Mouse (Mus musculus) v-Abl transformed pro-B cells (cell line): Measurements from ENCODE around the gene Tbc1d9b.
"Not testable (repeated sequence)": the region's sequence is repeated elsewhere in the genome, so short reads cannot be mapped to it uniquely, and the experiment has no call there.

ENCODE experiments used
- in situ Hi-C, 2 experiments: fragments of 400-800 bp; cut with MboI; formaldehyde crosslinking; loops; one replicate each; pipeline ENCODE4 v1.15.1; 2025; ENCODE audit not compliant: unreplicated experiment in 2 of 2

The Tbc1d9b gene

GRCm38 (mm10) chr11:50161578-50162304 lies 30.5 kb downstream of the Tbc1d9b start:
- in situ Hi-C loops = loop anchor here (5.0 kb wide), 2 partner anchors 61 to 66 kb away; no protein-coding TSS in a partner anchor

- in situ Hi-C loops = loop anchor here (5.0 kb wide), 2 partner anchors 60 to 65 kb away; no protein-coding TSS in a partner anchor
These were observed 31.3 kb downstream of the Tbc1d9b start for GRCm38 (mm10) chr11:50162338-50163050.

DNA sequence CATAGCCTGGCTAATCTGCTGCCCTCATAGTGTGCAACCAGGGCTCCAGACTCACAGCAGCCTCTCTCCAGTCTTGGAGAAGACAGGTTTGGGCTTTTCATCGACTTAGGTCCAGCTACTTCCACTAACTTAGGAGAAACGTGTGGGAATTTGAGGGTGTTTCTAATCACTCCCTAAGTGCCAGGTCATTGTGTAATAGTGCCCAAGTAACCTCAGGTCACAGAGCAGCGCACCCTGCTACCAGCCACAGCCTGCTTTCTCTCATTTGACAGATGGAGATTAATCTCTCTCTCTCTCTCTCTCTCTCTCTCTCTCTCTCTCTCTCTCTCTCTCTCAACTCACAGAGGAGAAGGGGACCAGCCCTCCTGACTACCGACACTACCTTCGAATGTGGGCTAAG lies 37.2 kb downstream of the Tbc1d9b start:
- in situ Hi-C loops = no loop called here

GRCm38 (mm10) chr11:50174111-50174729 lies 43.0 kb downstream of the Tbc1d9b start, which contains the start of gene Mrnip:
TSS of gene Mrnip (plus strand) at chr11:50174444.
- in situ Hi-C loops = not testable (repeated sequence)

DNA sequence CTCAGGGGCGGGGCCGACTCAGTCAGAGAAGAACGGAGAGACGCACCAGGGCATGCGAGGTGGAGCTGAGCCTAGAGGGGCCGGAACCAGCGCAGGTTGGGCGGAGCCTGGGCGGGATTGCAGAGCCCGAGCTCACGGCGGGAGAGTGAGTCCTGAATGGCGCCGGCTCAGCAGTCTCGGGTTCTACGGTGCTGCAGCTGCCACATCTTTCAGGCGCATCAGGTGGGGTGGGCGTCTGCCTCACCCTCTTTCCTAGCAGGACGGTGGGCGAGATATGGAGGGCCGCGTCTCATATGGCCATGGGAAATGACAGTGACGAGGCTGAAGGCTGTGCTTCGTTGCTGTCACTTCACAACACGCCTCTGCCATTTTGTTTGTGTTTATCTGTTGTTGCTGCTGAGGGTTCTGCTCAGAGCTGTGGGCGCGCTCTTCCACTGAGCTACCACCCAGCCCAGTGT lies 43.6 kb downstream of the Tbc1d9b start:
- in situ Hi-C loops = no loop called here

DNA sequence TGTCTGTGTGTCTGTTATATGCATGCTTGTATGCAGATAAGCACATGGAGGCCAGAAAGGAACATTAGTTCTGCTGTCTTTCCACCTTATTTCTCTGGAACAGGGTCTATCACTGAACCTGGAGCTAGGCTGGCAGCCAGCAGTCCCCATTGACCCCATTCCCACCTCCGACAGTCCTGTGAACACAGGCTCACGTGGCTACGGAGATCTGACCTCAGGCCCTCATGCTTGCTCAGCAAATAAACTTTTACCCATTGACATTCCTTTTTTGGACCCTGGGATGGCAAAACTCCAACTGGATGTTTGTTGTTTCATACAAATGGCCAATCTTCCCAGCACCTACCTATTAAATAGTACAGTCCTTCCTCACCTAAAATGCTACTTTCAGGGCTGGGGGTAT lies 45.2 kb downstream of the Tbc1d9b start:
- in situ Hi-C loops = no loop called here

DNA sequence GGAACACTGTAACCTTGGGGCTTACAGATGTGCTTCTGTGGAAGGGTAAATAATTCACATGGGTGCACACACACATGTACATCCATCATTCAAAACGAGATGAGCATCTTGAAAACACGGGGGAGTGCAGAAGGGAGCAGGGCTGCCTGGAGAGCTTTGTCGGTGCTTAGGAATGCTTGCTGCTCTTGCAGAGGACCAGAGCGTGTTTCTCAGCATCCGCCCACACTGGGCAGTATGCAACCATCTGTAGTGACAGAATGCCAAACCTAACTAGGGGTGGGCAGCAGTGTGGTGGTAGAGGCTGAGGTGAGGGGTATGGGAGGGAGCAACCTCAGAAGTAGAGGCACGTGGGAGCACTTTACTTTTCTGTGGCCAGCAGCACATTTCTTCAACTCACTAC lies 45.9 kb downstream of the Tbc1d9b start:
- in situ Hi-C loops = no loop called here

GRCm38 (mm10) chr11:50178532-50179488 lies 47.6 kb downstream of the Tbc1d9b start:
- in situ Hi-C loops = no loop called here

- in situ Hi-C loops = no loop called here
These were observed 49.5 kb downstream of the Tbc1d9b start for GRCm38 (mm10) chr11:50180478-50181231.

DNA sequence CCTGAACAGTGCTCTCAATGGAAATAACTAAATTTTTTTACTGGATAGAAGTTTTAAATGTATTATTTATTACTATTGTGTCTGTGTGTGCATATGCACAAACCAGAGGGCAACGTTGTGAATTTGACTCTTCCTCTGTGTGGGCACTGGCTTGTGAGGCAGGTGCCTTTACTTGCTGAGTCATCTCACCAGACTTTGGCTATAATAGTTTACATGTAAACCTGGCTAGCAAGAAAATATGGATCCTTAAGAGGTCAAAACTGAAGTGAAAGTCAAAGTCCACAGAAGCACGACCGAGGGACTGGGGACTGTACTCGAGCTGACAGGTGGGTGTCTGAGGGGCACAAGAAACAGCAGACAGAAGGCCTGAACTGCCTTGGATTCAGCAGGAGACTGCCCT lies 51.5 kb downstream of the Tbc1d9b start:
- in situ Hi-C loops = no loop called here

DNA sequence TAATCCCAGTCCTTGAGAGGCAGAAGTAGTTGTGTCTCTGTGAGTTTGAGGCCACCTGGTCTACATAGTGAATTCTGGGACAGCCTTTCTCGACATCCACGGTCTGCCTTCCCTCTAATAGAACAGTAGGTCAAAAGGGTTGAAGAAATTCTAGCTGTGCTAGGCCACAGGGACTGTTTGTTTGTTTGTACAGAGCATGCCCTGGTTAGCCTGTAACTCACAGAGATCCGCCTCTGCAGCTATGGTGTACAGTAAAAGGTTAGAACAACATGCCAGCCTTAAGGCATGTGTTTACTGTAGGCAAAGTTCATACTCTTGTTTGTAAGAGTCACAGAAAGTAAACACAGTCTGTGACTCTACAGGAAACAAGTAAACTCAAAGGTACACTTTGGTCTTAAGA lies 53.6 kb downstream of the Tbc1d9b start:
- in situ Hi-C loops = no loop called here

GRCm38 (mm10) chr11:50188682-50189081 lies 57.5 kb downstream of the Tbc1d9b start:
- in situ Hi-C loops = no loop called here

- in situ Hi-C loops = no loop called here
These were observed 59.2 kb downstream of the Tbc1d9b start for GRCm38 (mm10) chr11:50190362-50190761.

DNA sequence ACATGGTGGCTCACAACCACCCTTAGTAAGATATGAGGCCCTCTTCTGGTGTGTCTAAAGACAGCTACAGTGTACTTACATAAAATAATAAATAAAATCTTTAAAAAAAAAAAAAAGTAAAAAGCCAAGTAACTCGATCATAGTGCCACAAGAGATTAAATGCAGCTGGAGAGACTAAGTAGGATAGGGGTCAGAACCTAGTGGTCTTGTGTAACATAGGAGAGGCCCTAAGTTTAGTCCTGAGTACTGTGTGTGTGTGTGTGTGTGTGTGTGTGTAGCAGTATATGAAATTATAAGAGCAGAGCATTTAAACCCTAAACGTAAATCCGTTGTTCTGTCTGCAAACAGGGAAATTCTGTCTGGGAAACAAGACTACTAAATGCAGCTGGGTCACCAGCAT lies 61.1 kb downstream of the Tbc1d9b start:
- in situ Hi-C loops = no loop called here

DNA sequence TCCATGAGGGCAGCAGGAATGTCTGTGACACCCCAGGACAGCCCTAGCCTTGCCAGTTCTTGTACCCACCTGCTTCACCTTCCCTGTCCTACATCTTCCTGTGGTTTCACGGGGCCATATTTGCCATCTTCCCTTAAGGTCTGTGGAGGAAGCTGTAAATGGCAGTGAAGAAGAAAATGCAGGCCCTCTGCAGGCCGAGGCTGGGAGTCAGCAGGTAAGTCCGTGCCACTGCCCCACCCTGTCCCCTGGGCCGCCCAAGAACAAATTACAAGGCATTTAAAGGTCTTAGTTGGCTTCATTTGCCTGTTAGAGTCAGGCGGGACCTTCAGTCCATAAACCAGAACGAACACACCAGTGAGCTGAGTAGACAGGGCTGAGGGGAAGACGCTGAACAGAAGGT lies 62.9 kb downstream of the Tbc1d9b start:
- in situ Hi-C loops = no loop called here

DNA sequence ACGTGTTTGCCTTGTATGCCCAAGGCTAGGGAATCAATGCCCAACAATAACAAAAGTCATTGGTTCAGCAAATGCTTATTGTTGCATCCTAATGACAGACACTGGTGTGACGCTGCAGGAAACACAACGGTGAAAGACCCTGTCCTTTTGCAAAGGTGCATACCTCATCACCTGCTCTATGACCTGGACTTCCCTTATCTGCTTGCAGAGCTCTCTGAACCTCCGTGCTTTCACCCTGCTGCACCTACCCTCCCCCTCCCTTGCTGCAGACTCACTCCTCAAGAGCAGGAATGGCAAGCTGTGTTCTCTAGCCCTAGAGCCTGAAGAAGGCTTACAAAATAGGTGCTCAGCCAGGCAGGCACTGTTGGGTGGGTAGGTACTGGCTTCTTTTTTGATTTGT lies 63.6 kb downstream of the Tbc1d9b start:
- in situ Hi-C loops = no loop called here

DNA sequence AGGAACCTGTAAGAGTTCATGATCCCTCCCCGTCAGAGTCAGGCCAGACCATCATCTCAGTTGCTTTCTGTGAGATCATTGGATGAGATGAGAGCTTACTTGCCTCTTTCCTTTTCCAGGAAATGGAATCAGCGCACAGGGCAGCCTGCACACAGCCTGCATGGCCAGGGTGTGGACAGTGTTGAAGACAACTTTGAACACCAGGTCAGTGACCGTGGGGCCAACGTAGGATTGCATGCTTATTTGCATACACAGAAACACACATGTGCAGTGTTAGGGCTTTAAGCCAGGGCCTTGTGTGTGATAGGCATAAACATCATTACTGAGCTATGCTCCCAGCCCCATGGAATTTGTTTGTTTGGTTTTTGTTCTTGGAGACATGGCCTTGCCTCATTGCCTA lies 66.3 kb downstream of the Tbc1d9b start:
- in situ Hi-C loops = no loop called here

DNA sequence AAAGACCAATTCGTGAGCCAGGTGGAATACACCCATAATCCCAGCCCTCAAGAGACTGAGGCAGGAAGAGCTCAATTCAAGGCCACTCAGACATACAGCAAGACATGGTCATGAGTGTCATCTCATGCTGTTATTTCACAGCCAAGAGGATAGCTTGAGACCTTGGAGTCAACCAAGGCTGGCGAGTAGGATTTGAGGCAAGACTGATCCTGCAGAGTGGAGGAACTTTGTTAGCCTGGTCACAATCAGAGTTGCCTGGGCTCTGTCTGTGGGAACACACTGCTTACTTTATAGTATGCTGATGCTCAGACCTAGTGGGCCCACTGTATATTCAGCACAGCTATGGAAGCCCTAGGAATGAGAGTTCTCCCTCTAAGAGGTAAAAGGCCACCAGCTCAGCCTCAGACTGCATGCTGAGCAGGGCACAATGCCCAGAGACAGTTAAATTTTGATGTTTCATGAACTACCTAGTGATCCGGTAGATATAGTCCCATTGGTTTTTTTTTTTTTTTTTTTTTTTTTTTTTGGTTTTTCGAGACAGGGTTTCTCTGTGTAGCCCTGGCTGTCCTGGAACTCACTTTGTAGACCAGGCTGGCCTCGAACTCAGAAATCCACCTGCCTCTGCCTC lies 67.1 kb downstream of the Tbc1d9b start:
- in situ Hi-C loops = no loop called here

DNA sequence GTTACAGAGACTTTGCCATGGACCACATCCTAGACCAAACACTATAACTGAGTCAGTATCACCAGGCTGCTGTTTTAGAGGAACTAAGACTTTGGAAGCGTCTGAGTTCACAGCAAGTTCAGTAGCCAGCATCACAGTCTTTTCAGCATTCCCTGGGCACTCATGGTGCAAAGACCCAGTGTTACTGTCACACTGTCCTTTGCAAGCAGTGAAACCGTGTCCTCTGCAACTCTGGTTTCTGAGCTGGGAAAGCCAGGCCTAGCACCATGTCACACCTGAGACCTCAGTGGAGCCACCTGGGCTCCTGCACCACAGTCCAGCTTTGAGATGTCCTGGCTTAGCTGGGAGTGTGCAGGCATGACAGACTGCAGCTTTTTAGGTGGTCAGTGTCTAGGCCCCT lies 67.7 kb downstream of the Tbc1d9b start:
- in situ Hi-C loops = no loop called here
